8 mouse cellular contexts compared by ENCODE assay signal in genomic region chr17:36950981-36951947, GRCm38 (mm10). TPM values are rescaled to one million over a fixed set of nuclear protein-coding genes. Genes with fewer than 3 reads are reported as not detected.
A peak's percentile ranks its signal among the peaks of the same experiment; 100 is the strongest.
DNase-seq lines count a peak whose midpoint lies in the region; ATAC-seq lines count a peak whose summit lies in the region.

TSS of gene Ppp1r11 (minus strand) at chr17:36951741.

- ATAC-seq in hindbrain, embryonic 15.5 days (ENCODE audit: low FRiP score, low read depth) = peak; percentile 96

- DNase-seq in T-cell, adult 2 months (ENCODE audit: low spot score) = peak; percentile 96
- DNase-seq in cerebellum, postnatal 36 days = peak; percentile 94 to 95
- peak; percentile 95 to 96 for DNase-seq in frontal cortex, postnatal 36 days (ENCODE audit: low spot score in 2 of 2)
- DNase-seq in left cerebral cortex, adult 11 months (ENCODE audit: low spot score) = peak; percentile 96
- DNase-seq in lung, postnatal 4 days = peak; percentile 96 to 97
- peak; percentile 96 for DNase-seq in retina, postnatal 7 days (ENCODE audit: low read depth, low spot score)
- peak; percentile 82 for DNase-seq in urinary bladder, adult 2 months (ENCODE audit: low spot score)

- H3K27me3 ChIP-seq in hindbrain, embryonic 15.5 days = no peaks in the 10 kb centered on the region

- H3K4me3 ChIP-seq in hindbrain, embryonic 15.5 days = peak within 1 kb of the TSS; percentile 85

- peaks cover 11% of the 10 kb centered on the region for H3K36me3 ChIP-seq in hindbrain, embryonic 15.5 days

- peaks cover 21% of the 10 kb centered on the region for H3K4me1 ChIP-seq in hindbrain, embryonic 15.5 days (replicated peaks)

- peak within 1 kb of the TSS; percentile 76 for H3K4me2 ChIP-seq in hindbrain, embryonic 15.5 days

- 2% methylated on average over 36 of the region's 36 CpGs for WGBS in hindbrain, embryonic 15.5 days

- H3K9me3 ChIP-seq in hindbrain, embryonic 15.5 days = no peaks in the 10 kb centered on the region

- peak within 1 kb of the TSS; percentile 92 for H3K27ac ChIP-seq in hindbrain, embryonic 15.5 days (replicated peaks)

- H3K9ac ChIP-seq in hindbrain, embryonic 15.5 days = peak within 1 kb of the TSS; percentile 75

RNA-seq across cellular contexts. Expression of gene Ppp1r11, which starts in this region (rescaled TPM):
- polyA plus RNA-seq in hindbrain, embryonic 15.5 days (2015; fragmentation: Nextera tagmentation; extraction: Ambion mirVana) = 154 and 168 TPM in 2 replicates
- 114 and 122 TPM in 2 replicates for polyA plus RNA-seq in urinary bladder, adult 2 months (2012; rRNA removed)

Comparison
In these comparisons a context has a peak if more than half of its experiments do, and no peak if none do; other contexts are left out.
1. Peak in every context shown above with its lines: DNase-seq, ATAC-seq, H3K4me3 ChIP-seq and H3K27ac ChIP-seq.